Mouse (Mus musculus) MEL (cell line): Measurements from ENCODE around the gene Slc1a7. TPM values are rescaled to one million over a fixed set of nuclear protein-coding genes. Genes with fewer than 3 reads are reported as not detected.

ENCODE experiments used
- DNase-seq: peaks from one replicate; pipeline ENCODE4 v3.0.0; 2011; ENCODE audit warnings: low read depth, low spot score
- H3K27ac ChIP-seq: 2 replicates; pipeline ENCODE4 v1.5.1; 2012; ENCODE audit warnings: low read depth, mild to moderate bottlenecking, control low read depth, low read length, moderate library complexity; ENCODE audit not compliant: control insufficient read depth
- H3K27me3 ChIP-seq, 2 experiments: fragments of 150-350 bp in 1 of 2; sonication (generic) in 1 of 2; 2 replicates each; pipeline ENCODE4 v1.6.1; 2012; ENCODE audit warnings: low read length in 2 of 2, mild to moderate bottlenecking in 2 of 2, improper control_type of control experiment in 1 of 2, moderate library complexity in 1 of 2; ENCODE audit not compliant: insufficient read depth in 2 of 2, control insufficient read depth in 1 of 2
- H3K36me3 ChIP-seq, 2 experiments: 2 replicates each; pipeline ENCODE4 v1.6.1; 2012 to 2014; ENCODE audit warnings: low read length in 2 of 2, improper control_type of control experiment in 1 of 2, inconsistent platforms in 1 of 2, mild to moderate bottlenecking in 1 of 2; ENCODE audit not compliant: insufficient read depth in 2 of 2, control insufficient read depth in 1 of 2
- H3K4me1 ChIP-seq, 2 experiments: fragments of 150-350 bp in 1 of 2; sonication (generic) in 1 of 2; 2 replicates each; pipeline ENCODE4 v1.6.1; 2012; ENCODE audit warnings: low read length in 2 of 2, improper control_type of control experiment in 1 of 2, mild to moderate bottlenecking in 1 of 2; ENCODE audit not compliant: insufficient read depth in 2 of 2, control insufficient read depth in 1 of 2
- H3K4me3 ChIP-seq, 2 experiments: fragments of 150-350 bp in 1 of 2; sonication (generic) in 1 of 2; 2 replicates each; pipeline ENCODE4 v1.5.1; 2012; ENCODE audit warnings: low read depth in 2 of 2, low read length in 2 of 2, mild to moderate bottlenecking in 2 of 2, moderate library complexity in 2 of 2, control low read depth in 1 of 2, improper control_type of control experiment in 1 of 2; ENCODE audit not compliant: control insufficient read depth in 1 of 2, insufficient read depth in 1 of 2
- H3K79me2 ChIP-seq: 2 replicates; pipeline ENCODE4 v1.6.1; 2012; ENCODE audit warnings: mild to moderate bottlenecking, low read length, moderate library complexity; ENCODE audit not compliant: control insufficient read depth, poor library complexity, insufficient read depth
- H3K9ac ChIP-seq: 2 replicates; pipeline ENCODE4 v1.6.1; 2012; ENCODE audit warnings: low read depth, mild to moderate bottlenecking, control low read depth, low read length, moderate library complexity; ENCODE audit not compliant: control insufficient read depth, poor library complexity, severe bottlenecking
- H3K9me3 ChIP-seq: fragments of 150-350 bp; sonication (generic); replicated peaks from 2 replicates; pipeline ENCODE4 v1.6.1; 2012; ENCODE audit warnings: mild to moderate bottlenecking, low read length, improper control_type of control experiment, moderate library complexity; ENCODE audit not compliant: insufficient read depth
- CHD1 ChIP-seq: IDR thresholded peaks from 2 replicates; pipeline ENCODE4 v1.6.1; 2012; ENCODE audit warnings: low read depth, mild to moderate bottlenecking, inconsistent platforms, low read length, improper control_type of control experiment
- CTCF ChIP-seq, 3 experiments: IDR thresholded peaks in 2 of 3; conservative IDR thresholded peaks in 1 of 3; 2 replicates each; pipeline ENCODE4 v1.5.1; 2011 to 2012; ENCODE audit warnings: low read length in 3 of 3, low read depth in 2 of 3, mild to moderate bottlenecking in 2 of 3, improper control_type of control experiment in 1 of 3, inconsistent platforms in 1 of 3, mixed read lengths in 1 of 3, moderate library complexity in 1 of 3; ENCODE audit not compliant: control insufficient read depth in 1 of 3, insufficient read depth in 1 of 3, poor library complexity in 1 of 3, severe bottlenecking in 1 of 3
- E2F4 ChIP-seq: IDR thresholded peaks from 2 replicates; pipeline ENCODE4 v1.6.1; 2011; ENCODE audit warnings: low read depth, low read length, improper control_type of control experiment, borderline replicate concordance
- ELF1 ChIP-seq: IDR thresholded peaks from 2 replicates; pipeline ENCODE4 v1.6.1; 2014; ENCODE audit warnings: low read depth, mild to moderate bottlenecking, inconsistent platforms, low read length, improper control_type of control experiment, moderate library complexity
- EP300 ChIP-seq, 2 experiments: IDR thresholded peaks; 2 replicates each; pipeline ENCODE4 v1.6.1; 2011; ENCODE audit warnings: improper control_type of control experiment in 2 of 2, low read length in 2 of 2, low read depth in 1 of 2, mild to moderate bottlenecking in 1 of 2
- HCFC1 ChIP-seq: IDR thresholded peaks from 2 replicates; pipeline ENCODE4 v1.6.1; 2012; ENCODE audit warnings: low read depth, mild to moderate bottlenecking, inconsistent platforms, low read length, improper control_type of control experiment, moderate library complexity
- JUND ChIP-seq: IDR thresholded peaks from 2 replicates; pipeline ENCODE4 v1.6.1; 2011; ENCODE audit warnings: low read depth, mild to moderate bottlenecking, improper control_type of control experiment, low read length
- MEF2A ChIP-seq: IDR thresholded peaks from 2 replicates; pipeline ENCODE4 v1.6.1; 2014; ENCODE audit warnings: low read depth, mild to moderate bottlenecking, inconsistent platforms, low read length, improper control_type of control experiment; ENCODE audit not compliant: poor library complexity, insufficient replicate concordance, severe bottlenecking; ENCODE audit errors: extremely low read depth
- MXI1 ChIP-seq: IDR thresholded peaks from 2 replicates; pipeline ENCODE4 v1.6.1; 2011; ENCODE audit warnings: mild to moderate bottlenecking, low read depth, low read length, improper control_type of control experiment
- MYB ChIP-seq: IDR thresholded peaks from 2 replicates; pipeline ENCODE4 v1.6.1; 2011; ENCODE audit warnings: mild to moderate bottlenecking, low read depth, low read length, improper control_type of control experiment
- MYC ChIP-seq: IDR thresholded peaks from 2 replicates; pipeline ENCODE4 v1.6.1; 2011; ENCODE audit warnings: low read depth, mild to moderate bottlenecking, low read length, improper control_type of control experiment, moderate library complexity
- NELFE ChIP-seq: IDR thresholded peaks from 2 replicates; pipeline ENCODE4 v1.6.1; 2011; ENCODE audit warnings: low read depth, low read length, improper control_type of control experiment
- POLR2A ChIP-seq, 2 experiments: IDR thresholded peaks; 2 replicates each; pipeline ENCODE4 v1.6.1; 2011 to 2012; ENCODE audit warnings: low read length in 2 of 2, mild to moderate bottlenecking in 2 of 2, control low read depth in 1 of 2, improper control_type of control experiment in 1 of 2, low read depth in 1 of 2, moderate library complexity in 1 of 2; ENCODE audit not compliant: control insufficient read depth in 1 of 2, insufficient read depth in 1 of 2, poor library complexity in 1 of 2
- POLR2AphosphoS2 ChIP-seq: IDR thresholded peaks from 2 replicates; pipeline ENCODE4 v1.6.1; 2011; ENCODE audit warnings: low read length, improper control_type of control experiment
- POLR2AphosphoS5 ChIP-seq: IDR thresholded peaks from 2 replicates; pipeline ENCODE4 v1.6.1; 2012; ENCODE audit warnings: low read depth, borderline replicate concordance, mild to moderate bottlenecking, inconsistent platforms, low read length, moderate library complexity, mixed read lengths
- RAD21 ChIP-seq: IDR thresholded peaks from 2 replicates; pipeline ENCODE4 v1.6.1; 2011; ENCODE audit warnings: mild to moderate bottlenecking, low read depth, low read length, improper control_type of control experiment
- RCOR1 ChIP-seq: IDR thresholded peaks from 2 replicates; pipeline ENCODE4 v1.6.1; 2012; ENCODE audit warnings: low read depth, mild to moderate bottlenecking, inconsistent platforms, low read length, improper control_type of control experiment
- SMC3 ChIP-seq: IDR thresholded peaks from 2 replicates; pipeline ENCODE4 v1.6.1; 2011; ENCODE audit warnings: low read depth, low read length, improper control_type of control experiment
- TAL1 ChIP-seq: IDR thresholded peaks from 2 replicates; pipeline ENCODE4 v1.6.1; 2012; ENCODE audit warnings: mild to moderate bottlenecking, inconsistent platforms, low read length, moderate library complexity, mixed read lengths
- UBTF ChIP-seq: IDR thresholded peaks from 2 replicates; pipeline ENCODE4 v1.6.1; 2012; ENCODE audit warnings: low read depth, mild to moderate bottlenecking, inconsistent platforms, low read length, improper control_type of control experiment, moderate library complexity, borderline replicate concordance; ENCODE audit not compliant: insufficient read depth
- USF2 ChIP-seq, 2 experiments: IDR thresholded peaks; 2 replicates each; pipeline ENCODE4 v1.6.1; 2011 to 2012; ENCODE audit warnings: improper control_type of control experiment in 2 of 2, low read length in 2 of 2, borderline replicate concordance in 1 of 2, inconsistent platforms in 1 of 2, low read depth in 1 of 2, mild to moderate bottlenecking in 1 of 2; ENCODE audit not compliant: insufficient read depth in 1 of 2
- ZC3H11A ChIP-seq: IDR thresholded peaks from 2 replicates; pipeline ENCODE4 v1.6.1; 2012; ENCODE audit warnings: low read depth, mild to moderate bottlenecking, inconsistent platforms, low read length, improper control_type of control experiment
- ZMIZ1 ChIP-seq: IDR thresholded peaks from 2 replicates; pipeline ENCODE4 v1.6.1; 2012; ENCODE audit warnings: low read depth, mild to moderate bottlenecking, inconsistent platforms, low read length, improper control_type of control experiment, moderate library complexity
- ZNF384 ChIP-seq: IDR thresholded peaks from 2 replicates; pipeline ENCODE4 v1.6.1; 2012; ENCODE audit warnings: low read depth, mild to moderate bottlenecking, inconsistent platforms, low read length, improper control_type of control experiment
- polyA plus RNA-seq, 2 experiments: library from polyadenylated mRNA; stranded (reverse) in 1 of 2; unstranded in 1 of 2; fragments of >175 nt in 1 of 2; fragments of >200 nt in 1 of 2; gene quantifications; 2 replicates each; pipeline versions ENCODE4 v1.2.1 to v1.2.4; 2012; ENCODE audit warnings: low replicate concordance in 2 of 2, low read depth in 1 of 2; ENCODE audit not compliant: insufficient read length in 2 of 2, insufficient read depth in 1 of 2, missing spikeins in 1 of 2
- total RNA-seq: library from RNA; depleted of rRNA; stranded (reverse); fragments of 300-350 nt; gene quantifications from 2 replicates; pipeline ENCODE4 v1.2.3, GENCODE M21; 2012

Slc1a7 gene
- total and polyA plus RNA-seq, 3 experiments = 0.68 TPM; not detected in 2

- TF ChIP-seq SMC3 (peak; percentile 80), USF2 (IDR thresholded peaks at IDR 0.05; ENCODE audit: borderline replicate concordance in 1 of 2, insufficient read depth in 1 of 2, low read depth in 1 of 2, low read length in 2 of 2) (no peak), E2F4 (no peak), POLR2A (IDR thresholded peaks at IDR 0.05; ENCODE audit: control insufficient read depth in 1 of 2, insufficient read depth in 1 of 2, low read depth in 1 of 2, low read length in 2 of 2, poor library complexity in 1 of 2) (no peak), MYB (no peak), ZC3H11A (peak; percentile 51), UBTF (no peak), ELF1 (no peak), ZMIZ1 (no peak), RAD21 (peak; percentile 79), EP300 (IDR thresholded peaks at IDR 0.05; ENCODE audit: low read depth in 1 of 2, low read length in 2 of 2) (no peak), HCFC1 (no peak), JUND (no peak), POLR2AphosphoS2 (no peak), RCOR1 (no peak), MYC (no peak), MEF2A (no peak), CHD1 (no peak), MXI1 (no peak), TAL1 (no peak), POLR2AphosphoS5 (no peak), ZNF384 (no peak), CTCF (IDR thresholded peaks at IDR 0.05 in 2 of 3, conservative IDR thresholded peaks at IDR 0.05 in 1 of 3; ENCODE audit: control insufficient read depth in 1 of 3, insufficient read depth in 1 of 3, low read depth in 2 of 3, low read length in 3 of 3, poor library complexity in 1 of 3, severe bottlenecking in 1 of 3) (peak; percentile 46 to 82 (median 78)), NELFE (no peak)
- Histone ChIP-seq H3K27me3 (no peaks in the 10 kb centered on the region; a peak in 1 of 4 replicates), H3K27ac (no peak overlapping the region), H3K4me1 (peaks cover 0 to 6% of the 10 kb centered on the region in 2 experiments; a peak in 2 of 4 replicates), H3K9ac (no peak overlapping the region), H3K79me2 (no peaks in the 10 kb centered on the region), H3K36me3 (no peaks in the 10 kb centered on the region; a peak in 1 of 4 replicates), H3K4me3 (no peak overlapping the region), H3K9me3 (no peaks in the 10 kb centered on the region)
- peak; percentile 72 for DNase-seq
These were observed 30.8 kb upstream of the Slc1a7 start for GRCm38 (mm10) chr4:107937338-107937737.
